Mouse (Mus musculus): Measurements from ENCODE around the gene Lmf1. TPM values are rescaled to one million over a fixed set of nuclear protein-coding genes. Genes with fewer than 3 reads are reported as not detected.

The Lmf1 gene
- polyA plus RNA-seq, 1 experiment, result 19.2 TPM

- H3K27ac ChIP-seq (ENCODE audit: insufficient read depth, low read length), result no peak overlapping the region
- no peak overlapping the region for H3K4me3 ChIP-seq (ENCODE audit: insufficient read depth, low read length)
- TF ChIP-seq CTCF (IDR thresholded peaks at IDR 0.05; ENCODE audit: borderline replicate concordance, insufficient read depth, low read length) (no peak), POLR2A (IDR thresholded peaks at IDR 0.05; ENCODE audit: low read depth, low read length) (no peak)
- H3K4me1 ChIP-seq (ENCODE audit: control insufficient read depth, insufficient read depth, low read length), result no peaks in the 10 kb centered on the region
Measured at GRCm38 (mm10) chr17:25613323-25613722, 34.4 kb downstream of the Lmf1 start.

GRCm38 (mm10) chr17:25614723-25615510, 36.0 kb downstream of the Lmf1 start:
- no peak overlapping the region for H3K27ac ChIP-seq (ENCODE audit: insufficient read depth, low read length)
- TF ChIP-seq CTCF (IDR thresholded peaks at IDR 0.05; ENCODE audit: borderline replicate concordance, insufficient read depth, low read length), result no peak
- TF ChIP-seq POLR2A (IDR thresholded peaks at IDR 0.05; ENCODE audit: low read depth, low read length), result no peak
- H3K4me1 ChIP-seq (ENCODE audit: control insufficient read depth, insufficient read depth, low read length), result no peaks in the 10 kb centered on the region
- H3K4me3 ChIP-seq (ENCODE audit: insufficient read depth, low read length), result no peak overlapping the region

- Histone ChIP-seq H3K27ac (ENCODE audit: insufficient read depth, low read length) (no peak overlapping the region), H3K4me1 (ENCODE audit: control insufficient read depth, insufficient read depth, low read length) (no peaks in the 10 kb centered on the region)
- TF ChIP-seq POLR2A (IDR thresholded peaks at IDR 0.05; ENCODE audit: low read depth, low read length) (no peak), CTCF (IDR thresholded peaks at IDR 0.05; ENCODE audit: borderline replicate concordance, insufficient read depth, low read length) (no peak)
Measured at GRCm38 (mm10) chr17:25618508-25619056, 39.7 kb downstream of the Lmf1 start.

GRCm38 (mm10) chr17:25623441-25623840, 44.6 kb downstream of the Lmf1 start:
- H3K4me1 ChIP-seq (ENCODE audit: control insufficient read depth, insufficient read depth, low read length), result no peaks in the 10 kb centered on the region

More at GRCm38 (mm10) chr17:25618508-25619056, 39.7 kb downstream of the Lmf1 start:
- H3K4me3 ChIP-seq (ENCODE audit: insufficient read depth, low read length), result no peak overlapping the region

GRCm38 (mm10) chr17:25623935-25624334, 45.0 kb downstream of the Lmf1 start:
- H3K4me1 ChIP-seq (ENCODE audit: control insufficient read depth, insufficient read depth, low read length), result no peaks in the 10 kb centered on the region
- TF ChIP-seq POLR2A (IDR thresholded peaks at IDR 0.05; ENCODE audit: low read depth, low read length) (no peak), CTCF (IDR thresholded peaks at IDR 0.05; ENCODE audit: borderline replicate concordance, insufficient read depth, low read length) (no peak)
- no peak overlapping the region for H3K27ac ChIP-seq (ENCODE audit: insufficient read depth, low read length)
- H3K4me3 ChIP-seq (ENCODE audit: insufficient read depth, low read length), result no peak overlapping the region

More at GRCm38 (mm10) chr17:25623441-25623840, 44.6 kb downstream of the Lmf1 start:
- TF ChIP-seq POLR2A (IDR thresholded peaks at IDR 0.05; ENCODE audit: low read depth, low read length) (no peak), CTCF (IDR thresholded peaks at IDR 0.05; ENCODE audit: borderline replicate concordance, insufficient read depth, low read length) (no peak)
- Histone ChIP-seq H3K4me3 (ENCODE audit: insufficient read depth, low read length) (no peak overlapping the region), H3K27ac (ENCODE audit: insufficient read depth, low read length) (no peak overlapping the region)

- TF ChIP-seq POLR2A (IDR thresholded peaks at IDR 0.05; ENCODE audit: low read depth, low read length), result no peak
- Histone ChIP-seq H3K27ac (ENCODE audit: insufficient read depth, low read length) (no peak overlapping the region), H3K4me3 (ENCODE audit: insufficient read depth, low read length) (no peak overlapping the region), H3K4me1 (ENCODE audit: control insufficient read depth, insufficient read depth, low read length) (no peaks in the 10 kb centered on the region)
Measured at GRCm38 (mm10) chr17:25624446-25625119, 45.7 kb downstream of the Lmf1 start.

- Histone ChIP-seq H3K4me3 (ENCODE audit: insufficient read depth, low read length) (no peak overlapping the region), H3K4me1 (ENCODE audit: control insufficient read depth, insufficient read depth, low read length) (no peaks in the 10 kb centered on the region), H3K27ac (ENCODE audit: insufficient read depth, low read length) (no peak overlapping the region)
- TF ChIP-seq POLR2A (IDR thresholded peaks at IDR 0.05; ENCODE audit: low read depth, low read length), result no peak
- no peak for TF ChIP-seq CTCF (IDR thresholded peaks at IDR 0.05; ENCODE audit: borderline replicate concordance, insufficient read depth, low read length)
Measured at GRCm38 (mm10) chr17:25625282-25625681, 46.4 kb downstream of the Lmf1 start.

GRCm38 (mm10) chr17:25626196-25627043, 47.5 kb downstream of the Lmf1 start:
- Histone ChIP-seq H3K27ac (ENCODE audit: insufficient read depth, low read length) (no peak overlapping the region), H3K4me1 (ENCODE audit: control insufficient read depth, insufficient read depth, low read length) (no peaks in the 10 kb centered on the region), H3K4me3 (ENCODE audit: insufficient read depth, low read length) (no peak overlapping the region)
- TF ChIP-seq POLR2A (IDR thresholded peaks at IDR 0.05; ENCODE audit: low read depth, low read length), result no peak
- no peak for TF ChIP-seq CTCF (IDR thresholded peaks at IDR 0.05; ENCODE audit: borderline replicate concordance, insufficient read depth, low read length)

- TF ChIP-seq POLR2A (IDR thresholded peaks at IDR 0.05; ENCODE audit: low read depth, low read length) (no peak), CTCF (IDR thresholded peaks at IDR 0.05; ENCODE audit: borderline replicate concordance, insufficient read depth, low read length) (no peak)
- Histone ChIP-seq H3K27ac (ENCODE audit: insufficient read depth, low read length) (no peak overlapping the region), H3K4me3 (ENCODE audit: insufficient read depth, low read length) (no peak overlapping the region), H3K4me1 (ENCODE audit: control insufficient read depth, insufficient read depth, low read length) (no peaks in the 10 kb centered on the region)
Measured at GRCm38 (mm10) chr17:25630313-25630712, 51.4 kb downstream of the Lmf1 start.

Data from embryonic fibroblast, embryonic 13.5 days (primary cell).